Mouse (Mus musculus) hematopoietic stem cell, adult 5-6 weeks (primary cell): ENCODE measurements at regions not wholly inside any gene's neighbourhood (a gene's known extent, or its start where the extent isn't known, plus 50 kb on each side); places are given as distances from the start of the nearest gene placed in this dataset.

Experiments used
- ATAC-seq, 2 experiments: fragments of 125-278 bp in 1 of 2; replicated peaks in 1 of 2; 2 replicates each; pipeline ENCODE4 v1.8.0; 2016 to 2017; ENCODE audit warnings: inconsistent platforms in 2 of 2, mild to moderate bottlenecking in 2 of 2, moderate number of reproducible peaks in 2 of 2, low read depth in 1 of 2, moderate TSS enrichment in 1 of 2; ENCODE audit not compliant: low FRiP score in 2 of 2, poor library complexity in 2 of 2, severe bottlenecking in 2 of 2, insufficient read depth in 1 of 2, low TSS enrichment in 1 of 2

DNA sequence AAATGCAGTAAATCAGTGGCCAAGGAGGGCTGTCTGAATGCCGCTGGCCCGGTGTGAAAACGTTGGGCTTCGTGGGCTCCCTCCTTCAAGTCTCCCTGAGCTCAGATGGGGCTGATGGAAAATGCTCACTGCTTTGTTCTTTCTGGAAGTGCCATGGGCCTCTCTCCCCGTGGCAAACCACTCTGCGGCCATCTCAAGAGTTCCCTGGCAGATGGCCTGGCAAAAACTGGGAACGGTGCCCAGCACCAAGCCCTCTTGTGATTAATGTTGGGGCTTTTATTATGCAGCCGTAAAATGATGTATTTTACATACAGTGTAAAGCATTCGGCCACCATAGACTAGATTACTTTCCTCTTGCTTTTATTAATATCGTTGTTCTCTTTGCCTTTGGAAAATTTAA lies 278.9 kb upstream of the Kcnab2 start:
- no peak for ATAC-seq

DNA sequence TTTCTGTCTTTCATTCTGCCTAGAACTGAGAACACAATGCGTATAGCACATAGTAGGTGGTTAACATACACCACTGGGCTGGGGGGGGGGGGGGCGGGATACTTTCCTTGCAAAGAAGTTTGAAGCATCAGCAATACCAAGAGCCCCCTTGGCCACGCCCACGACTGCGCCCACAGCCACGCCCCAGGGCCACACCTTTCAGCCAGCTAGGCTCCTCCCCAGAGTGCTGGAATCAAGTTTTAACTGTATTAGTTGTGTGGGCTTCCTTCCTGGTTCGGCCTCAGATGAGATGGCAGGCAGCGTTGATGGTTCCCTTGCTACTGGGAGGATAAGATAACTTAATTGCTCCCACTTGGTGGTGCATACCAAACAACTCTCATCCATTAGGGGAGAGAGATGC lies 278.1 kb upstream of the Kcnab2 start:
- no peak for ATAC-seq

DNA sequence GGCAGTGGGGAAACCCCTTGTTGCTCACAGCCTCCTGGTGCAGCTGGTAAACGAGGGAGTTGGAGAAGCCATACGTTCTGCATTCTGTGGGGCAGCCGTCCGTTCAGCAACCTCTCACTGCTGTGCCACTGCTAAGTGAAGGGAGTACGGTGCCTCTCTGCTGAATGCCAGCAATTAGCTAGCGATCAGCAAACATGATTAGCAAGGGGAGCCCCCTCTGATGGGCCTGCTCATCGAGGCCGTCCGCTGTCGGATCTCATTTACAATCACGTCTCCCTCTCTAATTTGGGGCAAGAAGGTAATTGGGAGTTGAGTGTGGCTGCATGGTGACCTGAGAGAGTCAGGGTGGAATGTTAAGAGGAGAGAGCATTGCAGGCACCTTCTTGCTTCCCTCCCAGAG lies 266.7 kb upstream of the Kcnab2 start:
- no peak for ATAC-seq

DNA sequence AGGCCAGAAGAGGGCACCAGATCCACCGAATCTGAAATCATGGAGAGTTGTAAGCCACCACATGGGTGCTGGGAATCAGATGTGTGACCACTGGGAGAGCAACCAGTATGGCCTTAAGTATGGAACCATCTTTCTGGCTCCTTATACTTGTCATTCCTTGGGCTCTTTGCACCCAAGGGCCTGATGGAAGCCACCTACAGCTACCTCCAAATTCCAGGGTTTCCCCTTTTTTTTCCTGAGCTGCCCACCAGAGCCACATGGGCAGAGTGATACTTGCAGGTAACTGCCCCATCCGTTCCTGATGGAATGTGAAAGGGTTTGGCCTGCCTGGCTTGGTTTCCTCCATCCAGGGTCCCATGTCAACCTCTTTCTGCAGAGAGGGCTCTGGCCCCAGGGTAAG lies 255.3 kb upstream of the Kcnab2 start:
- no peak for ATAC-seq

DNA sequence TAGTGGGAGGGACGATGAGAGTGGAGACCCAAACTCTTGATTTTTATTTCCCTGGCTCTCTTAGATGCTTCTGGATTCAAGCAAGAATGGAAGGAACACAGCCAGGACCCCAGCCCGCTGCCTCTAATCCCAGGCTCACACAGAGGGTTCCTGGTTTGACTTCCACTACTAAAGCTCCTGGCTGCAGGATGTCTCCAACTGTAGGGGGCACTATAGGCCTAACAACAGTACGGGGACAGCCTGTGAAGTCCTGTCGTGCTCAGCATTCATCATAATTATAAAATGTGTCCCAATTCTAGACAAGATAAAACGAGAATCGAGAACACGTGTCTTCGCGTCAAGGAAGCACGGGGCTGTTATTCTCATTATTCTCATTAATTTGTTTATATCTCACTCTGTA lies 254.3 kb upstream of the Kcnab2 start:
- no peak for ATAC-seq

DNA sequence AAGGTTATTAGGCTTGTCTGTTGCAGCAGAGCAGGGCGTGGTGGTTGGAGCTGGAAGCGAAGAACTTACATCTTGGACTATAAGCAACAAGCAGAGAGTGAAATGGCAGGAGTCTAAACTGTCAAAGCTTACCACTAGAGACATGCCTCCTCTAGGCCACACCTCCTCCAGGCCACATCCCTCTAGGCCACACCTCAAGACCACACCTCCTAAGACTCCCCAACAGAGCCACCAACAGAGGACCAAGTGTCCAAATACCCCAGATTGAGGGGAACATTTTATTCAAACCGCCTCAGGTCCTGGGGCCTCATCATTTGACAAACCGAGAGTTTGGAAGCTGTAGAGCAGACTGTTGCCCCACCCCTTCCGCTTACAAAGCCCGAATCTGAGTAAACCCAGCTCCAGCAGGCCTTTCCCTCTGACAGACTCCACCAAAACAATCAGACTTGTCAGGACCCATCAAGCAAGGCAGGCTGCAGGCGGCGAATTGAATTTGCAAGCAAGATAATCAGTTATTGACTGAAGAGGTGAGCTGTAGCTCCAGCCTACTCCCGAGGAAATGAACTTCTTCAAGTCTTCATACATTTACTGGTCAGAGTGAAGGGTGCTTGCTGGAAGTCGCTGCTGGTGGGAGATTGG lies 253.5 kb upstream of the Kcnab2 start:
- no peak for ATAC-seq

DNA sequence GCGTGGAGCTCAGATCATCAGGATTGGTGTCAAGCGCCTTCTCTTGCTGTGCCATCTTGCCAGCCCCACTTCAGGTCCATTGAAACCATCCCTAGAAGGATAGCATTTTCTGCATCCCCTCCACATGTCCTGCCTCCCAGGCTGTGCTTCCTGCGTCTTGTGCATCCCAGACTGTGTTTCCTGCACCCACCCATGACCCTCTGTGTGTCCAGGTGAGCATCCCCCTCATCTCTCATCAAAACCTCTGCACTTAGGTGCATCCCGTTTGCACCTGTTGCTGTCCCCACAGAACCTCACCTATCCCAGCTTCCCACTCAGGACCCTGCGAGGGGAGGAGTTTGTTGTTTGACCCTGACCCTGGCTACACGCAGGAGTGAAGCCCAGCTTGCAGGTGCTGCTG lies 251.8 kb upstream of the Kcnab2 start:
- no peak for ATAC-seq

DNA sequence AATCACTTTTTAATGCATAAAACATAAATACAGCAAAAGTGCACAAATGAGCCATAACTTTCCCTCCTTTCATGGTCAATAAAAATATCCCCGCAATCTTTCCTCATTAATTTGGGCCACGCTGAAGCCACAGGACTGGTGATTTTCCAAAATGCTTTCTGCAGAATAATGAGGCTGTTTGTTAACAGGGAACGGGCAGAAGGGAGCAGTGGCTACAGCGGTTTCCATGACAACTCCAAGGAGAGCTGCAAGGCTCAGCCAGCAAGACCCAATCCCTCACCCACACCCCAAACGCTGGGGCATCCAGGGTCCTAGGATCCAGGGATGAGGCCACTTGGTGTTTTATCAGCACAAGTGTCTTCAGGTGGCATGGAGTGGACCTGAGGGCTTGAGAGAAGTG lies 248.2 kb upstream of the Kcnab2 start:
- ATAC-seq, result no peak

DNA sequence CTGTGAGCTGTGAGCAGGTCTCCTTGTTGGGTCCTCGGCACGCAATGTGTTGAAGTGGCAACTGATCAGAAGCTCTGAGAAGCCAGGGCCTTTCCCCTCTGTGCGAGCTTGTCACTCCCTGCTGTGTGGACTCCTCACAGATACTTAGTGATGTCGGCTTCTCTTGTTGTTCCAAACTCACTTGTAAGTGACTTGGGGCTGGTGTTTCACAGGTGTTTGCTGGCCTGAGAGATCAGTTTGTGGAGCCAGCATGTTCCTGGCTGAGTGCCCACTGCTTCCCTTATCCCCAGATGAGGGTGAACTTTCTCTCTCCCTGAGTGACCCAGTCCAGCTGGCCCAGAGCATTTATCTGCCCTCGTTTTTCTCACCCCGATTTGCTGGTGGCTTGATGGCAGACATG lies 247.8 kb upstream of the Kcnab2 start:
- no peak for ATAC-seq

DNA sequence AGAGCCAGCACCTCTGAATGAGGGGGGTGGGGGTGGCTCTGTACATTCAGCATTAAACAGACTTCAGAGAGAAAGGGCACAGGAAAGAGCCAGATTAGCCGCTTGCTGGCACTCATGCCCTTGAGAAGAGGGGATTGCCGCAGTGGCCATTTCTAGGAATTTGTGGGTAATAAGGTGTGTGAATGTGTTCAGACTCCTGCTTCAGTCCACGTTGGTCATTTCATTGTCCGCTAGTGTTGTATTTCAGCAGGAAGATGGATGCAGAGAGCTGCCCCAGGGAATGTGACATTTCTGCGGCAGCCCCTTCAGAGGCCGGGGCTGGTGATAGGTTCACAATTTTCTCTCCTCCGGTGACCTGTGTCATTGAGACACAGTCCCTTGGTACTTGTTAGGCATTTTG lies 247.1 kb upstream of the Kcnab2 start:
- ATAC-seq, result no peak

DNA sequence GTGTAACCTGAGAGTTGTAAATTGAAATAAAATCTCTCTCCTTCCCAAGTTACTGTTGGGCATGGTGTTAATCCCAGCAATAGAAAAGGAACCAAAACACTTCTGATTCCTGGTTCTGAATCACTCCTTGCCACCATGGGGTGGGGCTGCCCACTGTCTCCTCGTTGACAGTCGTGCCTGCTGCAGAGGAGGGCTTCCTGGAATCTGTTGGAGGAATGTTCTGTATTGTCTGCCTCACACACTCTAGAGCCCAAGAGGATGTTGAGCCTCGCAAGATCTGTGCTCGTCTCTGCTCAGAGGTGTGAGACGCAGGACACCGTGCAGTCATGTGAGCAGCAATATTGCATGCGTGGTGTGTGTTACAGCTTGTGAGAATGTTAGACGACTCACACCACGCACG lies 246.4 kb upstream of the Kcnab2 start:
- ATAC-seq, result no peak

DNA sequence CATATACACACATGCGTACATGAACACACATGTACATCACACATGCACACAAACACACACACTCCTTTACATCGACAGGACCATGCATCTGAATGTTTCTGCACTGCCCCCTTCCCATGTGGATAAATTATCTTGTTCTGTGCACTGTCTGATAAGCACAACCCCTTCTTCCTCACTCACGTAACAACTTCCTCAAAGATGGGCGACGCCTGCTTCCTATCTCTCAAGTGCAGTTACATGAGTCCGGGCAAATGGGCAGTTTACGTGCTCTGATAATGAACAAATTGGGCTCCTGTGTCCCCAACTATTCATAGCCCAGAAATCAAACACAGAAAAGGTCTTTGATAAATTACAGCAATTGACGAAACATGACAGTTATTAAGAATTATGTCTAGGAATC lies 242.9 kb upstream of the Kcnab2 start:
- no peak for ATAC-seq

DNA sequence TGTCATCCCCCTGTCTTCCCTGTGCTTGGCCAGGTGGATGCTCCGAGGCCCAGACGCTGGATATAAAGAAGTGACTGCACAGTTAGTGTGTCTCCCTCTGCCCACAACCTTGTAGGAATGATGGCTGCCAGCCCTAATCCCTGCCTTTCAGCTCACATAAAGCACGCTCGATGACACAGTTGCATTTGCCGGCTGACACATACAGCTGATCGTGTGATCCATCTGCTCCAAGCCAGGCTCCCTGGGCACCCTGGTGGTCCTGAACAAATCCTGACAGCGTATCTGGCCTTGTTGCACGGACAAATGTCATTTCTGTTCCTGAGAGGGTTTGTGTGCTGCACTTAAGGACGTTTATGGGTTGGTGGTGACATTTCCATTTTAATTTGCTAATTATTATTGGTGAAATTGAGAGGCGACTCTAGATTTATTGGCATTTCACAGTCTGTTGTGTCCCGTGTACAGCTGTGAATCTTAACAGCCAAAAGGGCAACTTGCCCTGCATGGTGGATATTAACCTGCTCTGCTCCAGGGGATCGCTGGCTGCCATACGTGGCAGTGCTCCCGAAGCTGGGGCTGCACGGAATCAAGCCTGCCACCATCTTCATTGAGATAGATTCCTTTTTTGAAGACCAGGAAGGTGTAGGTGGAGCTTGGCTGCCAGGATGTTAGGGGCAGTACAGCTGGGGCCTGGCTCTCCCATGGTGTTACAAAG lies 241.9 kb upstream of the Kcnab2 start:
- ATAC-seq, result no peak

DNA sequence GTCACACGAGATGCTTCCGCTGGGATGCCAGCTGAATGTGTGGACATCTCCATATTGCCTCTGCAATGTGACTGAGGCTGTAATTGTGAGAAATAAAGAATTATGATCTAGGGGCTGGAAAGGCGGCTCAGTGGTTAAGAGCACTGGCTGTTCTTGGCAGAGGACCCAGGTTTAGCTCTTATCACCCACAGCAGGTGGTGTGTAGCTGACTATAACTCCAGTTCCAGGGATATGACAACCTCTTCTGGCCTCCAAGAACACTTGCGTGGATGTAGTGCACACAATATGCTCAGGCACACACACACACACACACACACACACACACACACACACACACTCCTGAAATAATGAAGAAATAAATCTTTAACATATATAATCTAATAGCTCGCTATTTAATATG lies 232.7 kb upstream of the Kcnab2 start:
- no peak for ATAC-seq

DNA sequence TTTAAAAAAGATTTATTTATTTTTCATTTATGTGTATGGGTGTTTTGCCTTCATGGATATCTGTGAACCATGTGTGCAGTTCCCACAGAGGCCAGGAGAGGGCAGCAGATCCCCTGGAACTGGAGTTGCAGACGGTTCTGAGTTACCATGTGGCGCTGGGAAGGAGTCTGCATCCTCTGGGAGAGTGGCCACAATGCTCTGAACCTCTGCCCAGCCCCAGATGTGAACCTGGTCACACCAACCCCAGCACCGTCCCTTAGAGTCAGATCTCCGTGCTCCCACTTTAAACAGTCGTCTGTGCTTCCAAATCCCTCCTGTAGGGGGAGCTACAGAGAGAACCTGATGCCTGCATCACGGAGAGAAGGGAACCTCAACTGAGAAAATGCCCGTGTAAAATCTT lies 222.5 kb upstream of the Kcnab2 start:
- no peak for ATAC-seq

DNA sequence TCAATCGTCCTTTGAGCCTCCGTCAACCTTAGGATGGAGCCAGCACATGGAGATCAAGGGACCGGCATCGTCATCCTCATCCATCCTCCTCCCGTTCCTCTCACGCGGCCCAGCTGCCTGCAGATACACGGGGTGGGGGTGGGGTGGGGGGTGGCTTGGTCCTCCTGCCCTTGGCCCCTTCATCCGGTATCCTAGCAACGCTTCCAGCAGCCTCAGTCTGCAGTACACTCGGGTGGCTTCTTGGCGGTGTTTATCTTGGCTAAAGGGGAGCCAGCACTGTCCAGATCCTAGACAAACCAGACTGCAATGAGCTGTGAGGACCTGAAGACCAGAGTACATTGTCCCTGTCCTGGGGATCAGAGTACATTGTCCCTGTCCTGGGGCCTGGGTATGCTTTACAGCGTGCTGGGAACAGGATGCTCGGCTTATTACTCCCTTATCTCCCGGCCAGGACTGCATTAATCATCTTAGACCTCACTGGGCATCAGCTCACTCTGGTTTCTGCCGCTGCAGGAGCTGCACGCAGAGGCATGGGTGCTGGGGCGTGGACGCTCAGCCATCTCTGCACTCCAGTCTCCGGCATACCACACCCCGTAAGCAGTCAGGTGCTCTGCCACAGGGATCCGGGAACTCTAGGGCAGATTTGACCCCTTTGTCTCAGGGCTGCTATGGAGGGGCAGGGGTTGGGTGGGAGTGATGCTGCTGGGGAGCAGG lies 219.7 kb upstream of the Kcnab2 start:
- no peak for ATAC-seq

DNA sequence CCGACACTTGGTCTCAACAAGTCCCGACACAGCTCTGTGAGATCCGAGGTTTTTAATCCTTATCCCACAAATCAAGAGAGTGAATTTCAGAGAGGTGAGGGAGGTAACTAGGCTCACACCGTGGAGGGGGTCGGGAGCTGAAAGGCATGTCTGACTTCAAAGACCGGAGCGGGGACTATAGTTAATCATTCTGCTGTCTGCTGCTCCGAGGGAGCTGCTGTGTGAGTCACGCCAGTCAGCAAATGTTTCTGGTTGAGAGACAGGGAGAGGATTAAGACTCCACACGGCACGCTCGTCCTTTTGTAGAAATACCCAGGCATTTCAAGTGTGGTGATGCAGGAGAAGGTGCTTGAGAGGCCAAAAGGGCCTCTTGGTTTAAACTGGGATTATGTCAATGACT lies 214.1 kb upstream of the Kcnab2 start:
- ATAC-seq, result no peak

DNA sequence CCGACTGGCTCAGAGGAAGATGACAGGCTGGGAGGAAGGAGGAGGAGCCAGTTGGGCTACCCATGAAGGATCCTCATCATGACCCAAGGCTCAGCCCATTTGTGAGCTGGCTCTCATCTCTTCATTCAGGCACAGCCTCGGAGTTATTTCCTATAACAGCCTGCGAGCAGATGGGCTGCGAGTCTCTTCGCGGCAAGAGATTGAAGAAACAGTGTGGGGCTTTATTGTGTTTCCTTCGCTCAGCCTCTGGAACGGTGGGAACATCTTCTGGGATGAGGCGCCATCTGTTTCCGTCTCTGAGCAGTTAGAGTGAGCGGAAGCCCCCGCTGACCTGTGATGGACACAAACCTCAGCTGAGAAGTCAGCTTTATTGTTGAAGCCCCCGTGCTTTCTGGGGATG lies 213.6 kb upstream of the Kcnab2 start:
- ATAC-seq, result no peak

DNA sequence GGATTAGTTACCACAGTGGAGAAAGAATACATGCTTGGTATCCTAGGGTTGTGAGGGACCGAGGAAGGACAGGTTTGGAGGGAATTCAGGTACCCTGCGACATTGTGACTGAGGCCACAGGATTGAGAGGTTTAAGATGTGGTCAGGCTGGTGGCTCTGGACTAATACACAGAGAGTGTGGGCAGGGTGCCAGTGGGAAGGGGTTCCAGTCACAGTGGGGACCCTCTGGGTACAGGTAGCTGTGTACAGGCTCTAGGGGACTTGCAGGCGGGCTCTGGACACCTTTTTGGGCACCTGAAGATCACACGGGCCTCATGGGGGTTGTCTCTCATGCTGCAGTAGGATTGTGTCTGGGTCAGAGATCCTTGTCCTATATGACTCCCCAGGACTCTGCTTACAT lies 213.1 kb upstream of the Kcnab2 start:
- ATAC-seq, result no peak
